Mouse (Mus musculus) hindbrain, embryonic 15.5 days (tissue): ENCODE data around the gene Rexo4. TPM values are rescaled to one million over a fixed set of nuclear protein-coding genes. Genes with fewer than 3 reads are reported as not detected.

Source experiments
- ATAC-seq: fragments of 200-750 bp; cut with Nextera tagmentation; 2 replicates; pipeline ENCODE4 v1.8.0; 2017; ENCODE audit warnings: low read depth, moderate number of reproducible peaks, moderate TSS enrichment; ENCODE audit not compliant: low FRiP score
- H3K27ac ChIP-seq: fragments of 300-500 bp; sonication (generic); replicated peaks from 2 replicates; pipeline ENCODE4 v1.5.1; 2015; ENCODE audit warnings: mild to moderate bottlenecking, inconsistent platforms
- H3K27me3 ChIP-seq: fragments of 300-500 bp; sonication (generic); 2 replicates; pipeline ENCODE4 v1.6.1; 2015; ENCODE audit warnings: control low read depth, inconsistent platforms
- H3K36me3 ChIP-seq: fragments of 300-500 bp; sonication (generic); 2 replicates; pipeline ENCODE4 v1.6.1; 2015; ENCODE audit warnings: control low read depth, inconsistent platforms
- H3K4me1 ChIP-seq: fragments of 300-500 bp; sonication (generic); replicated peaks from 2 replicates; pipeline ENCODE4 v1.6.1; 2015; ENCODE audit warnings: control low read depth, inconsistent platforms
- H3K4me2 ChIP-seq: fragments of 300-500 bp; sonication (generic); 2 replicates; pipeline ENCODE4 v1.6.1; 2015; ENCODE audit warnings: moderate library complexity, mild to moderate bottlenecking, inconsistent platforms
- H3K4me3 ChIP-seq: fragments of 300-500 bp; sonication (generic); 2 replicates; pipeline ENCODE4 v1.5.1; 2015; ENCODE audit warnings: mild to moderate bottlenecking, inconsistent platforms
- H3K9ac ChIP-seq: fragments of 300-500 bp; sonication (generic); 2 replicates; pipeline ENCODE4 v1.6.1; 2015; ENCODE audit warnings: inconsistent platforms
- H3K9me3 ChIP-seq: fragments of 300-500 bp; sonication (generic); 2 replicates; pipeline ENCODE4 v1.6.1; 2016; ENCODE audit warnings: control low read depth, inconsistent platforms
- WGBS: fragments of 180-500 bp; shearing (Covaris S2); methylation state at CpG from one replicate; pipeline ENCODE4 v1.1.7; 2015; 5-methylcytosine and 5-hydroxymethylcytosine counted together
- polyA plus RNA-seq: library from polyadenylated mRNA; unstranded; fragments of >200 nt; fragmentation: Nextera tagmentation; extraction: Ambion mirVana; gene quantifications from 2 replicates; pipeline ENCODE4 v1.2.1, GENCODE M21; 2015

Gene Rexo4
- 37.9 and 39.3 TPM in 2 replicates for polyA plus RNA-seq

- ATAC-seq = peak; percentile 98
- WGBS = under 1% methylated on average over 50 of the region's 50 CpGs
- peak within 1 kb of the TSS; percentile 90 for H3K9ac ChIP-seq
- no peaks in the 10 kb centered on the region for H3K9me3 ChIP-seq
- peaks cover 38% of the 10 kb centered on the region for H3K4me1 ChIP-seq
- H3K36me3 ChIP-seq = peaks cover 20% of the 10 kb centered on the region
- no peaks in the 10 kb centered on the region for H3K27me3 ChIP-seq
- peak within 1 kb of the TSS; percentile 97 for H3K27ac ChIP-seq
- peak within 1 kb of the TSS; percentile 92 for H3K4me3 ChIP-seq
- peak within 1 kb of the TSS; percentile 68 for H3K4me2 ChIP-seq
Measured at GRCm38 (mm10) chr2:26963923-26964723, at the start of gene Rexo4. Rexo4 (minus strand) TSS chr2:26964386.

- peak; percentile 96 for ATAC-seq
- peak within 1 kb of the TSS; percentile 84 for H3K4me3 ChIP-seq
- peak within 1 kb of the TSS; percentile 78 for H3K4me2 ChIP-seq
- WGBS = under 1% methylated on average over 43 of the region's 43 CpGs
- no peaks in the 10 kb centered on the region for H3K9me3 ChIP-seq
- H3K27me3 ChIP-seq = no peaks in the 10 kb centered on the region
- H3K9ac ChIP-seq = peak within 1 kb of the TSS; percentile 99
- peak within 1 kb of the TSS; percentile 91 for H3K27ac ChIP-seq
- peaks cover 25% of the 10 kb centered on the region for H3K4me1 ChIP-seq
- peaks cover 13% of the 10 kb centered on the region for H3K36me3 ChIP-seq
Measured at GRCm38 (mm10) chr2:27009714-27010244, 45.6 kb upstream of the Rexo4 start, which contains the start of gene Cacfd1. Cacfd1 (plus strand) TSS chr2:27009926.

DNA sequence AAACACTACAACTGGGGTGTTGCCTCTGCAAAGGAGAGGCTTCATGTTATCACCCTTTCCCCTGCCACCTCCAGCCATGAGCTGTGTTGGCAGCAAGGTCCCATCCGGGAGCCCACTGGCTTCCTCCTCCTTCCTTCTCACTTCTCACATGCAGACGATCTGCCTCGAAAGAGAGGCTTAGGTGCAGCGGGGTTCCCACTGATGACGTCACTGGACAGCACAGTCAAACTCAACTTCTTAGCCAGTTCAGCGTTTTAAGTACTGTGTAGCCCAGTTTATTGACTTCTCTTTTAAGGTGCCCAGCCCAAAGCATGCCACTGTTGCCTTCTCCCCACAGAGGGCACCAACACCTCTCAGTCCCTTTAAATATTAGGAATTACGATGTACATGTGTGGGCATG, 43.5 kb upstream of the Rexo4 start:
- WGBS = 77% methylated on average over 7 of the region's 7 CpGs
- ATAC-seq = no peak
- H3K4me3 ChIP-seq = no peak overlapping the region

GRCm38 (mm10) chr2:27006255-27006654, 42.1 kb upstream of the Rexo4 start:
- H3K4me2 ChIP-seq = no peak overlapping the region
- no peaks in the 10 kb centered on the region for H3K9me3 ChIP-seq
- H3K27me3 ChIP-seq = no peaks in the 10 kb centered on the region
- H3K36me3 ChIP-seq = no peaks in the 10 kb centered on the region
- no peak overlapping the region for H3K27ac ChIP-seq
- no peak overlapping the region for H3K9ac ChIP-seq
- peaks cover 18% of the 10 kb centered on the region for H3K4me1 ChIP-seq
- 65% methylated on average over 4 of the region's 4 CpGs for WGBS
- no peak for ATAC-seq
- no peak overlapping the region for H3K4me3 ChIP-seq

More for the DNA sequence above, 43.5 kb upstream of the Rexo4 start:
- Histone ChIP-seq H3K36me3 (no peaks in the 10 kb centered on the region), H3K9me3 (no peaks in the 10 kb centered on the region), H3K9ac (no peak overlapping the region), H3K4me1 (peaks cover 25% of the 10 kb centered on the region), H3K4me2 (no peak overlapping the region), H3K27ac (no peak overlapping the region), H3K27me3 (no peaks in the 10 kb centered on the region)

DNA sequence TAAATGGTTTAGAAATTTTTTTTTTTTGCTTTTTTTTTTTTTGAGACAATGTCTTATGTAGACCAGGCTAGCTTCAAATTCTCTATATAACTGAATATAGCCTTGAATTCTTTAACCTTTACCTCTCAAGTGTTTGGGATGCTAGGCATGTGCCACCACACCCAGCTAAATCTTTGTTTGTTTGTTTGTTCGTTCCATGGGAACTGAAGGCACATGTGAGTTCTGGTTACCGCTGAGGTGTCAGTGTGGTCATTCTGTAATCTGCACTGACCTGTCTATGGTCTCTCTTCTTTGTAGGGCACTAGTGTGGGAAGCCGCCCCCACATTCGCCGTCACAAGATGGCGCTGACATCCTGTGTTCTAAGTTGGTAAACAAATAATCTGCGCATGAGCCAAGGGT, 33.8 kb upstream of the Rexo4 start:
- no peak overlapping the region for H3K27ac ChIP-seq
- H3K4me3 ChIP-seq = no peak overlapping the region
- no peak for ATAC-seq
- H3K4me1 ChIP-seq = no peaks in the 10 kb centered on the region
- no peaks in the 10 kb centered on the region for H3K27me3 ChIP-seq
- no peaks in the 10 kb centered on the region for H3K36me3 ChIP-seq
- H3K9me3 ChIP-seq = no peaks in the 10 kb centered on the region
- WGBS = 98% methylated on average over 7 of the region's 7 CpGs
- H3K4me2 ChIP-seq = no peak overlapping the region
- H3K9ac ChIP-seq = no peak overlapping the region

- ATAC-seq = no peak
- Histone ChIP-seq H3K9ac (no peak overlapping the region), H3K27ac (no peak overlapping the region), H3K4me2 (no peak overlapping the region), H3K4me1 (no peaks in the 10 kb centered on the region), H3K4me3 (no peak overlapping the region), H3K36me3 (no peaks in the 10 kb centered on the region), H3K9me3 (no peaks in the 10 kb centered on the region), H3K27me3 (no peaks in the 10 kb centered on the region)
- WGBS = 81% methylated on average over 1 of the region's 1 CpGs
Measured at GRCm38 (mm10) chr2:26997498-26997897, 33.3 kb upstream of the Rexo4 start.

- no peaks in the 10 kb centered on the region for H3K36me3 ChIP-seq
- no peak for ATAC-seq
- no peak overlapping the region for H3K4me3 ChIP-seq
- WGBS = 83% methylated on average over 3 of the region's 3 CpGs
- no peaks in the 10 kb centered on the region for H3K4me1 ChIP-seq
- H3K27me3 ChIP-seq = no peaks in the 10 kb centered on the region
- H3K9me3 ChIP-seq = no peaks in the 10 kb centered on the region
- H3K4me2 ChIP-seq = no peak overlapping the region
- no peak overlapping the region for H3K9ac ChIP-seq
- no peak overlapping the region for H3K27ac ChIP-seq
Measured at GRCm38 (mm10) chr2:26993936-26994335, 29.8 kb upstream of the Rexo4 start.

GRCm38 (mm10) chr2:26984640-26985039, 20.5 kb upstream of the Rexo4 start:
- no peaks in the 10 kb centered on the region for H3K36me3 ChIP-seq
- no peaks in the 10 kb centered on the region for H3K27me3 ChIP-seq
- no peaks in the 10 kb centered on the region for H3K4me1 ChIP-seq
- no peak overlapping the region for H3K27ac ChIP-seq
- no peak overlapping the region for H3K4me2 ChIP-seq
- no peak for ATAC-seq
- no peak overlapping the region for H3K4me3 ChIP-seq
- H3K9me3 ChIP-seq = no peaks in the 10 kb centered on the region
- 88% methylated on average over 5 of the region's 5 CpGs for WGBS
- no peak overlapping the region for H3K9ac ChIP-seq

DNA sequence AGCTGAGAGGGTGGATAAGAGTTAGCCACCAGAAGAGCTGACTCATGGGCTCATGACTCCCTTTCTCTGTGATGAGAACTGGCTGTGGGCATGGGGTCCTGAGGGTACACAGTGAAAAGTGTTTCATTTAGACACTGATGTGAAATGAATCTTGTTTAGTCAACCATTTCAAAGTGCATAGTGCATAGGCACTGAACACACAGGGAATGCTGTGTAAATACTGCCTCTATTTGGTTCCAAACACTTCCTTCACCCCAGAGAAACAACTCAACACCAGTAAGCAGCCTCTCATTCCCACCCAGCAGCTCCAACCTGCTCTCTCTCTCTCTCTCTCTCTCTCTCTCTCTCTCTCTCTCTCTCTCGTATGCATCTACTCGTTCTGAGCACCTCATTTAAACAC, 20.0 kb upstream of the Rexo4 start:
- no peak for ATAC-seq
- Histone ChIP-seq H3K27me3 (no peaks in the 10 kb centered on the region), H3K4me1 (no peaks in the 10 kb centered on the region), H3K4me3 (no peak overlapping the region), H3K9me3 (no peaks in the 10 kb centered on the region), H3K9ac (no peak overlapping the region), H3K4me2 (no peak overlapping the region), H3K27ac (no peak overlapping the region), H3K36me3 (no peaks in the 10 kb centered on the region)
- WGBS = 74% methylated on average over 2 of the region's 2 CpGs

DNA sequence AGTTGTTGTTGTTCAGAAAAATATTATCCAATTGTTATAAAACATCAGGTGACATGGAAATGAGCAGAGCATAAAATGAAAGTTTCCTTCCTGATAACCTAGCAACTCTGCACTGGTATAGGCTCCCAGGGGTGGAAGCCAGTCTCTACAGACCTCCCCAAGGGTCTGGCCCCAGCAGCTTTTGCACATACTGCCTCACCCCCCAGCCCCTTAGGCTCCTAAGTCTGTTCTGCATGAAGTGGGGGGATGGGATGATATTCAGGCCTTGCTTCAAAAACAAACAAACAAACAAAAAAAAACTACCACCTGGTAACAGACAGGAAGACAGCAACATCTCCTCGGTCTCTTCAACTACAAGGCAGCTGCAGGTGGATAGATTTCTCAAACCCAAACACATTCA, 16.2 kb upstream of the Rexo4 start:
- H3K9me3 ChIP-seq = no peaks in the 10 kb centered on the region
- H3K4me3 ChIP-seq = no peak overlapping the region
- WGBS = 80% methylated on average over 1 of the region's 1 CpGs
- no peaks in the 10 kb centered on the region for H3K4me1 ChIP-seq
- no peaks in the 10 kb centered on the region for H3K36me3 ChIP-seq
- ATAC-seq = no peak
- H3K27me3 ChIP-seq = no peaks in the 10 kb centered on the region
- H3K4me2 ChIP-seq = no peak overlapping the region
- no peak overlapping the region for H3K27ac ChIP-seq
- H3K9ac ChIP-seq = no peak overlapping the region

- ATAC-seq = no peak
- 68% methylated on average over 4 of the region's 4 CpGs for WGBS
- no peak overlapping the region for H3K4me3 ChIP-seq
Measured at GRCm38 (mm10) chr2:26973960-26974359, 9.8 kb upstream of the Rexo4 start.

GRCm38 (mm10) chr2:26973116-26973515, 8.9 kb upstream of the Rexo4 start, which contains the start of gene Adamts13:
Adamts13 (plus strand) TSS chr2:26973416.
- WGBS = 70% methylated on average over 3 of the region's 3 CpGs
- no peaks in the 10 kb centered on the region for H3K9me3 ChIP-seq
- no peaks in the 10 kb centered on the region for H3K4me1 ChIP-seq
- no peaks in the 10 kb centered on the region for H3K36me3 ChIP-seq
- no peak within 1 kb of the TSS for H3K27ac ChIP-seq
- H3K4me2 ChIP-seq = no peak within 1 kb of the TSS
- H3K27me3 ChIP-seq = no peaks in the 10 kb centered on the region
- H3K9ac ChIP-seq = no peak within 1 kb of the TSS
- H3K4me3 ChIP-seq = no peak within 1 kb of the TSS
- ATAC-seq = no peak

More at GRCm38 (mm10) chr2:26973960-26974359, 9.8 kb upstream of the Rexo4 start:
- H3K4me2 ChIP-seq = no peak overlapping the region
- no peaks in the 10 kb centered on the region for H3K27me3 ChIP-seq
- no peak overlapping the region for H3K27ac ChIP-seq
- H3K9ac ChIP-seq = no peak overlapping the region
- no peaks in the 10 kb centered on the region for H3K9me3 ChIP-seq
- no peaks in the 10 kb centered on the region for H3K36me3 ChIP-seq
- H3K4me1 ChIP-seq = no peaks in the 10 kb centered on the region
